Mouse (Mus musculus): ENCODE measurements around the gene Ank2. TPM values are rescaled to one million over a fixed set of nuclear protein-coding genes. Genes with fewer than 3 reads are reported as not detected.

Gene Ank2
- polyA plus RNA-seq, 1 experiment = 1.1 TPM

- WGBS = 71% methylated on average over 3 of the region's 3 CpGs
- H3K36me3 ChIP-seq (ENCODE audit: control insufficient read depth, insufficient read depth, low read length) = no peaks in the 10 kb centered on the region
Observed at GRCm38 (mm10) chr3:127529210-127529609, 30.1 kb upstream of the Ank2 start.

DNA sequence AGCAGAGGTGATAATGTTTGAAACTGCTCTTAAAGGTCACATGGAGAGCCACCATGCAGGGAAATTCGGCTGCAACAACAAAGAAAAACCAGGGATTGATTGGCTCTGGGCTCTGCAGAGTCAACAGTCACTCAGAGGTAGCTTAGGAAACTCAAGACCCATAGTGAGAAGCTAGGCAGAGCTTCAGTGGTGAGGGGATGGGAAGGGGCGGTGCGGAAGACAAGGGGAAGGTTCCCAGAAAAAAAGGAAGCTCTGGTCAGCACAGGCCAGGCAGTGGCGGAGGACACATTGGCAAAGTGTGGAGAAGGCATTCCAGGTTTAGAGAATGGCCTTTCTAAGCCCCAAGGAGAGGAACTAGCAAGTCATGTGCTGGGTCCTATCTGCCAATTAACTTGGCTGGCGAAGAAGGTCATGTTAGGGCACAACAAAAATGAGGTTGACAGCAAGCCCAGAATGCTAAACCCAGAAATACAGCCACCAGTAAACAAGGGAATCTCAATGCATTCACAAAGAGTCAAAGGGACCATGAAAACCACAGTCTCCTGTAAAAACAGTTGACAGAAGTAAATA is 28.4 kb upstream of the Ank2 start:
- TF ChIP-seq POLR2A (IDR thresholded peaks at IDR 0.05; ENCODE audit: low read depth, low read length) (no peak), CTCF (IDR thresholded peaks at IDR 0.05; ENCODE audit: extremely low read depth, insufficient read length, insufficient replicate concordance, low read depth, low read length) (no peak)
- no peak overlapping the region for H3K27ac ChIP-seq (ENCODE audit: insufficient read depth, low read depth, low read length)
- H3K4me3 ChIP-seq (ENCODE audit: low read depth, low read length) = no peak overlapping the region
- H3K27me3 ChIP-seq (ENCODE audit: control insufficient read depth, insufficient read depth, low read length) = no peaks in the 10 kb centered on the region; the same call in 1 of the 2 replicates
- H3K36me3 ChIP-seq (ENCODE audit: control insufficient read depth, insufficient read depth, low read length) = no peaks in the 10 kb centered on the region
- H3K4me1 ChIP-seq (ENCODE audit: control insufficient read depth, insufficient read depth, insufficient read length, low read length) = peaks cover 4% of the 10 kb centered on the region; the same call in 1 of the 2 replicates
- WGBS = 77% methylated on average over 5 of the region's 5 CpGs

More at GRCm38 (mm10) chr3:127529210-127529609, 30.1 kb upstream of the Ank2 start:
- TF ChIP-seq CTCF (IDR thresholded peaks at IDR 0.05; ENCODE audit: extremely low read depth, insufficient read length, insufficient replicate concordance, low read depth, low read length) (no peak), POLR2A (IDR thresholded peaks at IDR 0.05; ENCODE audit: low read depth, low read length) (no peak)
- H3K4me3 ChIP-seq (ENCODE audit: low read depth, low read length) = no peak overlapping the region
- H3K27me3 ChIP-seq (ENCODE audit: control insufficient read depth, insufficient read depth, low read length) = no peaks in the 10 kb centered on the region; the same call in 1 of the 2 replicates
- no peak overlapping the region for H3K27ac ChIP-seq (ENCODE audit: insufficient read depth, low read depth, low read length)
- H3K4me1 ChIP-seq (ENCODE audit: control insufficient read depth, insufficient read depth, insufficient read length, low read length) = peaks cover 4% of the 10 kb centered on the region; the same call in 1 of the 2 replicates

GRCm38 (mm10) chr3:127525188-127525819 is 26.2 kb upstream of the Ank2 start:
- H3K4me3 ChIP-seq (ENCODE audit: low read depth, low read length) = no peak overlapping the region
- H3K27ac ChIP-seq (ENCODE audit: insufficient read depth, low read depth, low read length) = no peak overlapping the region
- TF ChIP-seq POLR2A (IDR thresholded peaks at IDR 0.05; ENCODE audit: low read depth, low read length) (no peak), CTCF (IDR thresholded peaks at IDR 0.05; ENCODE audit: extremely low read depth, insufficient read length, insufficient replicate concordance, low read depth, low read length) (no peak)
- 64% methylated on average over 8 of the region's 8 CpGs for WGBS
- no peaks in the 10 kb centered on the region for H3K36me3 ChIP-seq (ENCODE audit: control insufficient read depth, insufficient read depth, low read length)
- no peaks in the 10 kb centered on the region for H3K27me3 ChIP-seq (ENCODE audit: control insufficient read depth, insufficient read depth, low read length)
- H3K4me1 ChIP-seq (ENCODE audit: control insufficient read depth, insufficient read depth, insufficient read length, low read length) = peaks cover 4% of the 10 kb centered on the region; the same call in 1 of the 2 replicates

DNA sequence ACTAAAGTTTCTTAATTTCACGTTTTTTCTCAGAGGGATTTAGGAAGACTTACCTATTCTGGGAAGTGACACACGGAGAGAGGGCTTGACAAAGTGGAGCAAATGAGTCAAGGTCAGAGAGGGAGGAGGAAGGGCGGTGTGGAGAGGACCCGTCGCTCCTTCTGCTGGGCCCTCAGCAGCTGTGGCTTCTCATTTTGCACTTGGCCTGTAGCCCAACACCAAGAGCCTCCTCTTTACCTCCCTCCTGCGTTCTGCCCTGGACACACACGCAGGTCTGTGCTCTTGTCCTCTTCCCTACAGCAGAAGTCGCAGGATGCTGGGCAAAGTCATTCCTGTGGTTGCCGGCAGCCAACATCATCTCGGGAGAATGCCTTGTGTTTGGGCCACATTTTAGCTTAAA is 22.0 kb upstream of the Ank2 start:
- WGBS = 62% methylated on average over 10 of the region's 10 CpGs
- no peaks in the 10 kb centered on the region for H3K36me3 ChIP-seq (ENCODE audit: control insufficient read depth, insufficient read depth, low read length)
- H3K4me3 ChIP-seq (ENCODE audit: low read depth, low read length) = no peak overlapping the region
- peaks cover 2% of the 10 kb centered on the region; the same call in 1 of the 2 replicates for H3K27me3 ChIP-seq (ENCODE audit: control insufficient read depth, insufficient read depth, low read length)
- H3K27ac ChIP-seq (ENCODE audit: insufficient read depth, low read depth, low read length) = no peak overlapping the region
- no peak for TF ChIP-seq POLR2A (IDR thresholded peaks at IDR 0.05; ENCODE audit: low read depth, low read length)
- TF ChIP-seq CTCF (IDR thresholded peaks at IDR 0.05; ENCODE audit: extremely low read depth, insufficient read length, insufficient replicate concordance, low read depth, low read length) = no peak
- H3K4me1 ChIP-seq (ENCODE audit: control insufficient read depth, insufficient read depth, insufficient read length, low read length) = no peaks in the 10 kb centered on the region

- no peak for TF ChIP-seq CTCF (IDR thresholded peaks at IDR 0.05; ENCODE audit: extremely low read depth, insufficient read length, insufficient replicate concordance, low read depth, low read length)
- TF ChIP-seq POLR2A (IDR thresholded peaks at IDR 0.05; ENCODE audit: low read depth, low read length) = no peak
- peaks cover 2% of the 10 kb centered on the region; the same call in 1 of the 2 replicates for H3K27me3 ChIP-seq (ENCODE audit: control insufficient read depth, insufficient read depth, low read length)
- 62% methylated on average over 6 of the region's 6 CpGs for WGBS
- no peaks in the 10 kb centered on the region for H3K4me1 ChIP-seq (ENCODE audit: control insufficient read depth, insufficient read depth, insufficient read length, low read length)
- no peak overlapping the region for H3K4me3 ChIP-seq (ENCODE audit: low read depth, low read length)
- no peaks in the 10 kb centered on the region for H3K36me3 ChIP-seq (ENCODE audit: control insufficient read depth, insufficient read depth, low read length)
- H3K27ac ChIP-seq (ENCODE audit: insufficient read depth, low read depth, low read length) = no peak overlapping the region
Observed at GRCm38 (mm10) chr3:127520300-127520699, 21.1 kb upstream of the Ank2 start.

DNA sequence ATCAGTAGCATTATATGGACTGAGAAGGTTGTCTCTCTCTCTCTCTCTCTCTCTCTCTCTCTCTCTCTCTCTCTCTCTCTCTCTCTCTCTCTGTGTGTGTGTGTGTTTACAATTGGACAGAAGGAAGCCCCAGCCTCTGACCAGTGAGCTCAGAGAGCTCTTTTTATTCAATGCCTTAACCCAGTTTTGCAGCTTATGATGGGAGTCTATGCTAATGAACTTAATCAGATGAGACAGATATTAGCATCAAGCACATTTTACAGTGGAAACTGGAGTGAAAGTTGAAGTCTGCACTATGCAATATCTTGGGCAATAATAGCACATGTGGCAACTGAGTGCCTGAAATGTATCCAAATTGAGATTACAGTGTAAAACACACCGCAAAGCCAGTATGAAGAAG is 16.1 kb upstream of the Ank2 start:
- TF ChIP-seq CTCF (IDR thresholded peaks at IDR 0.05; ENCODE audit: extremely low read depth, insufficient read length, insufficient replicate concordance, low read depth, low read length) (no peak), POLR2A (IDR thresholded peaks at IDR 0.05; ENCODE audit: low read depth, low read length) (no peak)
- Histone ChIP-seq H3K27ac (ENCODE audit: insufficient read depth, low read depth, low read length) (no peak overlapping the region), H3K4me1 (ENCODE audit: control insufficient read depth, insufficient read depth, insufficient read length, low read length) (no peaks in the 10 kb centered on the region), H3K36me3 (ENCODE audit: control insufficient read depth, insufficient read depth, low read length) (no peaks in the 10 kb centered on the region), H3K27me3 (ENCODE audit: control insufficient read depth, insufficient read depth, low read length) (peaks cover 2% of the 10 kb centered on the region; the same call in 1 of the 2 replicates), H3K4me3 (ENCODE audit: low read depth, low read length) (no peak overlapping the region)
- WGBS = 90% methylated on average over 1 of the region's 1 CpGs

DNA sequence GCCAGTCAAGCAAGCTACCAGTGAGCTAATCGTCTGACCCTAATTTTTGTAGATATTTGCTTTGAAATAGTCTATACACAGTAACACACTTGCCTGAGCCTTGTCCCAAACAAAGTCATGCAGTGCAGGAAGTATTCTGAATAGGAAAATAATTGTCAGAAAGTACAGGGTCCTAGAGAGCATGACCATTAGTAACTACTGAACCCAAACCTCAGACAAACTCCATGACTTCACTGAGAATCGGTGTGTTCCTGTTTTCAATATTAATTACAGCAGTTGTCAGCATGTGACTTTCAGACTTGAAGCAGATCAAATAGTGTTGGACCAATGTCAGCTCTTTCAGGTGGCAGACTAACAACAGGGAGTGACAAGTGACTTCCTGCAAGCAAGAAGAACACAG is 14.5 kb upstream of the Ank2 start:
- peaks cover 2% of the 10 kb centered on the region; the same call in 1 of the 2 replicates for H3K27me3 ChIP-seq (ENCODE audit: control insufficient read depth, insufficient read depth, low read length)
- no peaks in the 10 kb centered on the region for H3K36me3 ChIP-seq (ENCODE audit: control insufficient read depth, insufficient read depth, low read length)
- no peak for TF ChIP-seq POLR2A (IDR thresholded peaks at IDR 0.05; ENCODE audit: low read depth, low read length)
- 76% methylated on average over 2 of the region's 2 CpGs for WGBS
- H3K27ac ChIP-seq (ENCODE audit: insufficient read depth, low read depth, low read length) = no peak overlapping the region
- H3K4me1 ChIP-seq (ENCODE audit: control insufficient read depth, insufficient read depth, insufficient read length, low read length) = no peaks in the 10 kb centered on the region
- no peak overlapping the region for H3K4me3 ChIP-seq (ENCODE audit: low read depth, low read length)

Measured in small intestine, adult 2 months (tissue).